Mouse (Mus musculus) stomach, postnatal 0 days (tissue): Measurements from ENCODE around the gene Zfhx3.

Experiments used
- CTCF ChIP-seq: IDR thresholded peaks from 2 replicates; pipeline ENCODE4 v1.5.1; 2016; ENCODE audit warnings: antibody characterized with exemption, low read depth, mild to moderate bottlenecking, moderate library complexity
- EP300 ChIP-seq: optimal IDR thresholded peaks from 2 replicates; pipeline ENCODE3; 2016; ENCODE audit warnings: antibody characterized with exemption

DNA sequence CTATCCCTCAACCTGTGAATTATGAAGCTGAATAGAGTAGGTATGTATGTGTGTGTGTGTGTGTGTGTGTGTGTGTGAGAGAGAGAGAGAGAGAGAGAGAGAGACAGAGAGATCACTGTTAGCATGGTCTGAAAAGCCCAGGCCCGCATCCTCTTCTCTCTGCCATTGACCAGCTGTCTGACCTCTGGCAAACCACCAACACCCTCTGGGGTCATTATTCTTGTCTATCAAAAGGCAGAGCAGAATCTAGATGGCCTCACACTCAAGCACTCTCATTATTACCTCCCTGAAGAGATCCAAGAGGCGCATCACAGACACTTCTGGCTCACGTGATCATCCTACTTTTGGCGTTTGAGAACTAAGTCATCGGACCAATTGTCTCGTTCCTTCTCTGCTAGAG lies 831.0 kb downstream of the Zfhx3 start:
- no peak for TF ChIP-seq CTCF
- TF ChIP-seq EP300, result no peak
